Mouse (Mus musculus) liver, embryonic 14.5 days (tissue): Measurements from ENCODE around the gene Gm21887. TPM values are rescaled to one million over a fixed set of nuclear protein-coding genes. Genes with fewer than 3 reads are reported as not detected.
A peak's percentile ranks its signal among the peaks of the same experiment; 100 is the strongest.
"Not testable (repeated sequence)": the region's sequence is repeated elsewhere in the genome, so short reads cannot be mapped to it uniquely, and the experiment has no call there.

ENCODE experiments used
- ATAC-seq: fragments of 200-750 bp; cut with Nextera tagmentation; 2 replicates; pipeline ENCODE4 v1.8.0; 2017; ENCODE audit warnings: moderate number of reproducible peaks, mild to moderate bottlenecking, moderate library complexity; ENCODE audit not compliant: insufficient read depth
- DNase-seq, 3 experiments: peaks; one replicate each; pipeline ENCODE4 v3.0.0-alpha.2; 2012 to 2013; ENCODE audit warnings: low read depth in 3 of 3, low spot score in 3 of 3
- H3K27ac ChIP-seq: fragments of 300-500 bp; sonication (generic); 2 replicates; pipeline ENCODE4 v1.5.1; 2014; ENCODE audit warnings: moderate library complexity, mild to moderate bottlenecking, control low read depth, inconsistent platforms
- H3K27me3 ChIP-seq: fragments of 300-500 bp; sonication (generic); 2 replicates; pipeline ENCODE4 v1.6.1; 2014; ENCODE audit warnings: mild to moderate bottlenecking, low read length, moderate library complexity; ENCODE audit not compliant: control insufficient read depth, insufficient read depth
- H3K36me3 ChIP-seq: fragments of 300-500 bp; sonication (generic); replicated peaks from 2 replicates; pipeline ENCODE4 v1.6.1; 2014; ENCODE audit warnings: low read depth; ENCODE audit not compliant: control insufficient read depth, insufficient read depth
- H3K4me1 ChIP-seq, 2 experiments: fragments of 200-500 bp in 1 of 2; fragments of 300-500 bp in 1 of 2; sonication (generic) in 1 of 2; replicated peaks; 2 replicates each; pipeline ENCODE4 v1.6.1; 2012 to 2014; ENCODE audit warnings: antibody characterized with exemption in 1 of 2, inconsistent platforms in 1 of 2, low read length in 1 of 2; ENCODE audit not compliant: control insufficient read depth in 2 of 2, insufficient read depth in 2 of 2
- H3K4me2 ChIP-seq: fragments of 300-500 bp; sonication (generic); 2 replicates; pipeline ENCODE4 v1.6.1; 2014; ENCODE audit warnings: low read depth, mild to moderate bottlenecking, control low read depth, moderate library complexity
- H3K4me3 ChIP-seq, 2 experiments: fragments of 200-500 bp in 1 of 2; fragments of 300-500 bp in 1 of 2; sonication (generic) in 1 of 2; 2 replicates each; pipeline ENCODE4 v1.5.1; 2012 to 2014; ENCODE audit warnings: low read depth in 2 of 2, low read length in 2 of 2, mild to moderate bottlenecking in 2 of 2, control low read depth in 1 of 2, inconsistent platforms in 1 of 2, moderate library complexity in 1 of 2; ENCODE audit not compliant: insufficient read depth in 1 of 2
- H3K9ac ChIP-seq: fragments of 300-500 bp; sonication (generic); replicated peaks from 2 replicates; pipeline ENCODE4 v1.6.1; 2014; ENCODE audit warnings: mild to moderate bottlenecking, control low read depth, moderate library complexity
- H3K9me3 ChIP-seq: fragments of 300-500 bp; sonication (generic); 2 replicates; pipeline ENCODE4 v1.6.1; 2016; ENCODE audit warnings: low read length, mixed read lengths; ENCODE audit not compliant: control insufficient read depth
- CTCF ChIP-seq: IDR thresholded peaks from 2 replicates; pipeline ENCODE4 v1.5.1; 2016; ENCODE audit warnings: antibody characterized with exemption, low read depth, control low read depth
- WGBS: fragments of 180-500 bp; shearing (Covaris S2); extraction: QIAGEN DNeasy Blood & Tissue Kit; methylation state at CpG from one replicate; pipeline ENCODE4 v1.1.7; 2014; ENCODE audit not compliant: insufficient replicate concordance; 5-methylcytosine and 5-hydroxymethylcytosine counted together
- polyA plus RNA-seq, 2 experiments: library from polyadenylated mRNA; depleted of rRNA in 1 of 2; stranded (reverse) in 1 of 2; unstranded in 1 of 2; fragments of >200 nt; fragmentation: Nextera tagmentation in 1 of 2; extraction: Ambion mirVana in 1 of 2; gene quantifications; 2 replicates each; pipeline versions ENCODE4 v1.2.1 to v1.2.3; 2012 to 2014

Gene Gm21887
- polyA plus RNA-seq, 2 experiments: 36.2 to 94.3 TPM

DNA sequence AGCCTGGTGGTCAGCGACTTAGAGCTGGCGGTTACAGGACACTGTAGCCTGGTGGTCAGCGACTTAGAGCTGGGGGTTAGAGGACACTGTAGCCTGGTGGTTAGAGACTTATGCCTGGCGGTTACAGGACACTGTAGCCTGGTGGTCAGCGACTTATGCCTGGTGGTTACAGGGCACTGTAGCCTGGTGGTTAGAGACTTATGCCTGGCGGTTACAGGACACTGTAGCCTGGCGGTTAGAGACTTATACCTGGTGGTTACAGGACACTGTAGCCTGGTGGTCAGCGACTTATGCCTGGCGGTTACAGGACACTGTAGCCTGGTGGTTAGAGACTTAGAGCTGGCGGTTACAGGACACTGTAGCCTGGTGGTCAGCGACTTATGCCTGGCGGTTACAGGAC is 6.4 kb downstream of the Gm21887 start:
- H3K36me3 ChIP-seq: peaks cover 51% of the 10 kb centered on the region
- 88% methylated on average over 12 of the region's 12 CpGs for WGBS
- H3K9me3 ChIP-seq: peaks cover 16% of the 10 kb centered on the region
- not testable (repeated sequence) for H3K9ac ChIP-seq, H3K4me2 ChIP-seq, DNase-seq, ATAC-seq, H3K27me3 ChIP-seq, H3K27ac ChIP-seq, H3K4me1 ChIP-seq, H3K4me3 ChIP-seq

DNA sequence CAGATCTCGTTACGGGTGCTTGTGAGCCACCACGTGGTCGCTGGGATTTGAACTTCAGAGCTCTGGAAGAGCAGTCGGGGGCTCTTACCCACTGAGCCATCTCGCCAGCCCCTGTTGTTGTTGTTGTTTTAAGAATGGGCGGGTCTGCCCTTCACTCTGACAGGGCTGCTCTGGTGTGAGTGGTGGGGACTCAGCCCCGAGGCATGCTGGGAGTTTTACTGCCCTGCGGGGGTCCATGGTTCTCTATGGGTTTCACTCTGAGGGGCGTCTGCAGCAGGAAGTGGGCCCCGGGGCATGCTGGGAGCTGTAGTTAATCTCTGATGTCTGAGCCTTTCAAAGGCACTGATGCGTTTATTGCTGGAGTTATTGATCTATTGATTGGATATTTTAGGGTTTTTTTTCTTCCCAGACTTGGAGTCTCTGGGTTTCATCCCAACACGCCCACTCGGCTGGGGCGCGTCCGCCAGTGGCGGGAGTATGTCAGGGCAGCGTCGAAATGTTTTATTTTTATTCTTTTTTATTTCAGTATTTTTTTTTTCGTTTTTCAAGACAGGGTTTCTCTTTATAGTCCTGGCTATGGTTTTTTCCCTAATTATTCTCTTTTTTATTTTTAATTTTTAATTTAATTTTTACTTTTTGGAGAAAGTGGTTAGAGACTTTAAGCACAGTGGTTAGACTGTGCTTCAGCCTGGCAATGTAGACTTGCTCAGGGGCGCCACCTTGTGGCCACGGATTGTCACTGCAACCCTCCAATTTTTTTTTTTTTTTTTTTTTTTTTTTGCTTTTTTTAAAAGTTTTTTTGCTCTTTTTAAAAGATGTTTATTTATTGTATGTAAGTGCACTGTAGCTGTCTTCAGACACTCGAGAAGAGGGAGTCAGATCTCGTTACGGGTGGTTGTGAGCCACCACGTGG is 8.1 kb downstream of the Gm21887 start:
- 44% methylated on average over 27 of the region's 27 CpGs for WGBS
- DNase-seq, H3K4me2 ChIP-seq, H3K27ac ChIP-seq, H3K4me3 ChIP-seq, H3K27me3 ChIP-seq, H3K9ac ChIP-seq, H3K4me1 ChIP-seq: not testable (repeated sequence)
- peak; percentile 89 for TF ChIP-seq CTCF
- H3K36me3 ChIP-seq: peaks cover 60% of the 10 kb centered on the region
- H3K9me3 ChIP-seq: peaks cover 15% of the 10 kb centered on the region
- ATAC-seq: peak; percentile 58

DNA sequence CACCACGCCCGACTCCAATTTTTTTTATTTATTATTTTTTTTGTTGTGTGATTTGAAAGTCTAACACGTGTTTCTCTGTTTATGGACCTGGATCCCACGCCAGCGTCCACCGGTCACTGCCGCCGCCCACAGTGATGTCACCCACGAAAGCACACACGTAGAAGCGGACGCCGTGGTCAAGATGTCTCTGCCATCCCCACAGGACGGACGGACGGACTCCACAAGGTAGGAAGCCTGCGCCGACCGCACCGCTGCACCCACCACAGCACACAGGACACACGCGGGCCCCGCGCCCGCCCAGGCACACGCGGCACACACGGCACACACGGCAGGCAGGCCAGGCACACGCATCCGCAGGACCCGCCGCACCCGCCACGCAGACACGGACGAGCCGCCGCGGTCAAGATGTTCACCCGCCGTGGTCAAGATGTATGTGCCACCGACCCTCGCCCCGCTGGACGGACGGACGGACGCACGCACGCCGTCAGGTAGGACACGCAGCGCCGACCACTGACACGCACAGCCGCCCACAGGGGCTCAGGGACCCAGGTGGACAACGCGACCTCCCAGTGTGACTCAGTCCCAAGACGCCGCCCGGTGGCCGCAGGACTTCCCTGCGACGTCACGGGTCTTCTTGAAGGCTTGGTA is 9.2 kb downstream of the Gm21887 start:
- not testable (repeated sequence) for DNase-seq, H3K4me3 ChIP-seq
- peaks cover 58% of the 10 kb centered on the region for H3K36me3 ChIP-seq

DNA sequence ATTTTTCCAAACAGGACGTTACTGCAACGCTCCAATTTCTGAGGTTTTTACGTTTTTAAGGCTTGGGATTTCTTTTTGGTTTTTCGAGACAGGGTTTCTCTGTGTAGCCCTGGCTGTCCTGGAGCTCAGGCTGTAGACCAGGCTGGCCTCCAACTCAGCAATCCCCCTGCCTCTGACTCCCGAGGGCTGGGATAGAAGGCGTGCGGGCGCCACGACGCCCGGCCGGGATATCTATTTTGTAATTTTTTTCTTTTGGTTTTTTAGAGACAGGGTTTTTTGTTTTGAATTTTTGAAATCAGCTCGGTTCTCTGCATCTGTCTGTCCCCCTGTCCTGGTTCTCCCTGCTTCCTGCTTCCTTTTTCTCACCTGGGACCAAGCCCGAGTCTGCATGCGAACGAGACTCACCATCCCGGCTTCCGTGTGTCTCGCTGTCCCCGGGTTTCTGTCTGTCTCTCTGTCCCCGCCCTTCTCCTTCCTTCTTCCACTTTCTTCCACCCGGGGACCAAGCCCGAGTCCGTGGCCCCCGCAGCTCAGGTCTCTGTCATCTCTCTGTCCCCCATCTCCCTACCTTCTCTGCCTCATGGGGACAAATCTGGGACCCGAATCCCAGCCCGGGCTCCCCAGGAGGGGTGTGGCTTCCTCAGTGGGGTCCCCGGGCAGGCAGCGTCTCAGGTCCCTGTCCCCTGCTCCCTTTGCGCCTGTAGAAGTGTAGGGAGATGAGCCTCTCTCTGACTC is 9.9 kb downstream of the Gm21887 start:
- H3K4me2 ChIP-seq, H3K27ac ChIP-seq, DNase-seq, H3K4me1 ChIP-seq, H3K4me3 ChIP-seq, H3K27me3 ChIP-seq, H3K9ac ChIP-seq: not testable (repeated sequence)
- peaks cover 54% of the 10 kb centered on the region for H3K36me3 ChIP-seq
- 79% methylated on average over 30 of the region's 30 CpGs for WGBS
- ATAC-seq: peak; percentile 40
- peaks cover 15% of the 10 kb centered on the region for H3K9me3 ChIP-seq

More for the DNA sequence above, 9.2 kb downstream of the Gm21887 start:
- H3K27ac ChIP-seq, H3K9ac ChIP-seq, H3K4me2 ChIP-seq, H3K27me3 ChIP-seq, H3K4me1 ChIP-seq: not testable (repeated sequence)
- WGBS: 83% methylated on average over 66 of the region's 66 CpGs
- peaks cover 15% of the 10 kb centered on the region for H3K9me3 ChIP-seq
- TF ChIP-seq CTCF: peak; percentile 54
- peak; percentile 60 for ATAC-seq
